Mouse (Mus musculus): ENCODE measurements at regions not wholly inside any gene's neighbourhood (a gene's known extent, or its start where the extent isn't known, plus 50 kb on each side); places are given as distances from the start of the nearest gene placed in this dataset.

- DNase-seq: no peak
Measured at GRCm38 (mm10) chr19:24622776-24623175, 51.0 kb upstream of the Tmem252 start.

- DNase-seq: no peak
Measured at GRCm38 (mm10) chr19:24622309-24622708, 51.5 kb upstream of the Tmem252 start.

- DNase-seq: peak; percentile 46
Measured at GRCm38 (mm10) chr19:24621610-24622220, 52.1 kb upstream of the Tmem252 start.

GRCm38 (mm10) chr19:24615762-24616310 lies 58.0 kb upstream of the Tmem252 start:
- no peak for DNase-seq

- DNase-seq: no peak
Measured at GRCm38 (mm10) chr19:24607884-24608283, 52.2 kb upstream of the Pip5k1b start.

GRCm38 (mm10) chr19:24606390-24606976 lies 50.8 kb upstream of the Pip5k1b start:
- no peak for DNase-seq
